Mouse (Mus musculus) liver, embryonic 13.5 days (tissue): ENCODE measurements around the gene Slc22a2. TPM values are rescaled to one million over a fixed set of nuclear protein-coding genes. Genes with fewer than 3 reads are reported as not detected.
"Not testable (repeated sequence)": the region's sequence is repeated elsewhere in the genome, so short reads cannot be mapped to it uniquely, and the experiment has no call there.

Experiments
- ATAC-seq: fragments of 200-750 bp; cut with Nextera tagmentation; 2 replicates; pipeline ENCODE4 v1.8.0; 2017; ENCODE audit warnings: low read depth, mild to moderate bottlenecking, moderate number of reproducible peaks, moderate library complexity
- DNase-seq: peaks from one replicate; pipeline ENCODE4 v3.0.0; 2022
- H3K27ac ChIP-seq: fragments of 300-500 bp; sonication (generic); 2 replicates; pipeline ENCODE4 v1.5.1; 2015; ENCODE audit warnings: moderate library complexity, mild to moderate bottlenecking, inconsistent platforms
- H3K27me3 ChIP-seq: fragments of 300-500 bp; sonication (generic); 2 replicates; pipeline ENCODE4 v1.6.1; 2015; ENCODE audit warnings: mild to moderate bottlenecking, inconsistent platforms
- H3K36me3 ChIP-seq: fragments of 300-500 bp; sonication (generic); 2 replicates; pipeline ENCODE4 v1.6.1; 2015; ENCODE audit warnings: mild to moderate bottlenecking, inconsistent platforms
- H3K4me1 ChIP-seq: fragments of 300-500 bp; sonication (generic); replicated peaks from 2 replicates; pipeline ENCODE4 v1.6.1; 2015; ENCODE audit warnings: inconsistent platforms
- H3K4me2 ChIP-seq: fragments of 300-500 bp; sonication (generic); 2 replicates; pipeline ENCODE4 v1.6.1; 2015; ENCODE audit warnings: inconsistent platforms, mild to moderate bottlenecking, moderate library complexity
- H3K4me3 ChIP-seq: fragments of 300-500 bp; sonication (generic); replicated peaks from 2 replicates; pipeline ENCODE4 v1.5.1; 2015; ENCODE audit warnings: mild to moderate bottlenecking, inconsistent platforms
- H3K9ac ChIP-seq: fragments of 300-500 bp; sonication (generic); 2 replicates; pipeline ENCODE4 v1.6.1; 2015; ENCODE audit warnings: mild to moderate bottlenecking, inconsistent platforms
- H3K9me3 ChIP-seq: fragments of 300-500 bp; sonication (generic); replicated peaks from 2 replicates; pipeline ENCODE4 v1.6.1; 2016; ENCODE audit warnings: inconsistent platforms
- WGBS: fragments of 180-500 bp; shearing (Covaris S2); methylation state at CpG from one replicate; pipeline ENCODE4 v1.1.7; 2015; ENCODE audit not compliant: insufficient replicate concordance; 5-methylcytosine and 5-hydroxymethylcytosine counted together
- polyA plus RNA-seq: library from polyadenylated mRNA; unstranded; fragments of >200 nt; fragmentation: Nextera tagmentation; extraction: Ambion mirVana; gene quantifications from 2 replicates; pipeline ENCODE4 v1.2.1, GENCODE M21; 2015

Slc22a2 gene
- polyA plus RNA-seq, result not detected in 2 replicates

- no peak within 1 kb of the TSS for H3K4me3 ChIP-seq
- no peak within 1 kb of the TSS for H3K9ac ChIP-seq
- no peaks in the 10 kb centered on the region for H3K4me1 ChIP-seq
- H3K27ac ChIP-seq, result no peak within 1 kb of the TSS
- DNase-seq (no peak), ATAC-seq (no peak)
- 0 out of 2 replicates have a peak, but pooled peaks cover 7% of the 10 kb centered on the region for H3K27me3 ChIP-seq
- WGBS, result 68% methylated on average over 10 of the region's 10 CpGs
- no peaks in the 10 kb centered on the region for H3K9me3 ChIP-seq
- no peaks in the 10 kb centered on the region for H3K36me3 ChIP-seq
- H3K4me2 ChIP-seq, result no peak within 1 kb of the TSS
Measured at GRCm38 (mm10) chr17:12583991-12584390, at the start of gene Slc22a2. Gene Slc22a2 (plus strand): TSS chr17:12584132.

- 0 out of 2 replicates have a peak, but pooled peaks cover 7% of the 10 kb centered on the region for H3K27me3 ChIP-seq
- no peak overlapping the region for H3K27ac ChIP-seq
- H3K4me3 ChIP-seq, result no peak overlapping the region
- H3K36me3 ChIP-seq, result no peaks in the 10 kb centered on the region
- H3K9ac ChIP-seq, result no peak overlapping the region
- no peaks in the 10 kb centered on the region for H3K4me1 ChIP-seq
- DNase-seq (peak; percentile 29), ATAC-seq (no peak)
- no peaks in the 10 kb centered on the region for H3K9me3 ChIP-seq
- 46% methylated on average over 13 of the region's 13 CpGs for WGBS
- H3K4me2 ChIP-seq, result no peak overlapping the region
Measured at GRCm38 (mm10) chr17:12534353-12535145, 49.4 kb upstream of the Slc22a2 start.

- WGBS, result 61% methylated on average over 4 of the region's 4 CpGs
Measured at GRCm38 (mm10) chr17:12562215-12562614, 21.7 kb upstream of the Slc22a2 start.

GRCm38 (mm10) chr17:12564481-12565000 lies 19.4 kb upstream of the Slc22a2 start:
- not testable (repeated sequence) for H3K4me2 ChIP-seq, ATAC-seq, H3K27ac ChIP-seq, H3K4me1 ChIP-seq, DNase-seq, H3K4me3 ChIP-seq, H3K36me3 ChIP-seq, H3K9ac ChIP-seq, H3K9me3 ChIP-seq, H3K27me3 ChIP-seq
- 70% methylated on average over 6 of the region's 6 CpGs for WGBS

More at GRCm38 (mm10) chr17:12562215-12562614, 21.7 kb upstream of the Slc22a2 start:
- Histone ChIP-seq H3K9ac (no peak overlapping the region), H3K27ac (no peak overlapping the region), H3K4me1 (no peaks in the 10 kb centered on the region), H3K4me3 (no peak overlapping the region), H3K4me2 (no peak overlapping the region), H3K27me3 (no peaks in the 10 kb centered on the region), H3K36me3 (no peaks in the 10 kb centered on the region), H3K9me3 (peaks cover 13% of the 10 kb centered on the region)
- DNase-seq, result no peak
- no peak for ATAC-seq

GRCm38 (mm10) chr17:12565443-12565842 lies 18.5 kb upstream of the Slc22a2 start:
- Histone ChIP-seq H3K4me2 (no peak overlapping the region), H3K27me3 (no peaks in the 10 kb centered on the region), H3K27ac (no peak overlapping the region), H3K4me3 (no peak overlapping the region), H3K4me1 (no peaks in the 10 kb centered on the region), H3K36me3 (no peaks in the 10 kb centered on the region), H3K9me3 (no peaks in the 10 kb centered on the region), H3K9ac (no peak overlapping the region)
- DNase-seq, result no peak
- 77% methylated on average over 6 of the region's 6 CpGs for WGBS
- ATAC-seq, result no peak

- DNase-seq (no peak), ATAC-seq (no peak)
- Histone ChIP-seq H3K9ac (no peak overlapping the region), H3K36me3 (no peaks in the 10 kb centered on the region), H3K4me2 (no peak overlapping the region), H3K27me3 (no peaks in the 10 kb centered on the region), H3K9me3 (no peaks in the 10 kb centered on the region), H3K4me1 (no peaks in the 10 kb centered on the region), H3K4me3 (no peak overlapping the region), H3K27ac (no peak overlapping the region)
- WGBS, result 68% methylated on average over 6 of the region's 6 CpGs
Measured at GRCm38 (mm10) chr17:12571316-12571715, 12.6 kb upstream of the Slc22a2 start.

GRCm38 (mm10) chr17:12571924-12572463 lies 11.9 kb upstream of the Slc22a2 start:
- Histone ChIP-seq H3K4me3 (no peak overlapping the region), H3K4me2 (no peak overlapping the region), H3K27me3 (no peaks in the 10 kb centered on the region), H3K9me3 (no peaks in the 10 kb centered on the region), H3K36me3 (no peaks in the 10 kb centered on the region), H3K27ac (no peak overlapping the region), H3K9ac (no peak overlapping the region), H3K4me1 (no peaks in the 10 kb centered on the region)
- DNase-seq (no peak), ATAC-seq (no peak)
- WGBS, result 60% methylated on average over 9 of the region's 9 CpGs

- H3K9me3 ChIP-seq, result no peaks in the 10 kb centered on the region
- H3K27ac ChIP-seq, result no peak overlapping the region
- no peaks in the 10 kb centered on the region for H3K4me1 ChIP-seq
- no peak overlapping the region for H3K4me2 ChIP-seq
- no peaks in the 10 kb centered on the region for H3K27me3 ChIP-seq
- 34% methylated on average over 6 of the region's 6 CpGs for WGBS
- no peaks in the 10 kb centered on the region for H3K36me3 ChIP-seq
- no peak overlapping the region for H3K4me3 ChIP-seq
- no peak overlapping the region for H3K9ac ChIP-seq
- DNase-seq (no peak), ATAC-seq (no peak)
Measured at GRCm38 (mm10) chr17:12575391-12575790, 8.5 kb upstream of the Slc22a2 start.

GRCm38 (mm10) chr17:12577096-12577495 lies 6.8 kb upstream of the Slc22a2 start:
- ATAC-seq (no peak), DNase-seq (no peak)
- Histone ChIP-seq H3K4me2 (no peak overlapping the region), H3K9me3 (no peaks in the 10 kb centered on the region), H3K4me1 (no peaks in the 10 kb centered on the region), H3K4me3 (no peak overlapping the region), H3K36me3 (no peaks in the 10 kb centered on the region), H3K27me3 (0 out of 2 replicates have a peak, but pooled peaks cover under 1% of the 10 kb centered on the region), H3K27ac (no peak overlapping the region), H3K9ac (no peak overlapping the region)
- 64% methylated on average over 7 of the region's 7 CpGs for WGBS

- no peak overlapping the region for H3K4me2 ChIP-seq
- WGBS, result 60% methylated on average over 2 of the region's 2 CpGs
- no peaks in the 10 kb centered on the region for H3K9me3 ChIP-seq
- H3K36me3 ChIP-seq, result no peaks in the 10 kb centered on the region
- H3K4me1 ChIP-seq, result no peaks in the 10 kb centered on the region
- 0 out of 2 replicates have a peak, but pooled peaks cover 7% of the 10 kb centered on the region for H3K27me3 ChIP-seq
- DNase-seq (no peak), ATAC-seq (no peak)
- H3K27ac ChIP-seq, result no peak overlapping the region
- H3K4me3 ChIP-seq, result no peak overlapping the region
- H3K9ac ChIP-seq, result no peak overlapping the region
Measured at GRCm38 (mm10) chr17:12585366-12585765, 1.4 kb downstream of the Slc22a2 start.

- no peak for DNase-seq
- Histone ChIP-seq H3K9ac (no peak overlapping the region), H3K4me3 (no peak overlapping the region), H3K36me3 (no peaks in the 10 kb centered on the region), H3K4me2 (no peak overlapping the region), H3K4me1 (no peaks in the 10 kb centered on the region), H3K27ac (no peak overlapping the region), H3K27me3 (0 out of 2 replicates have a peak, but pooled peaks cover 7% of the 10 kb centered on the region), H3K9me3 (no peaks in the 10 kb centered on the region)
- WGBS, result 55% methylated on average over 11 of the region's 11 CpGs
- no peak for ATAC-seq
Measured at GRCm38 (mm10) chr17:12586966-12587365, 3.0 kb downstream of the Slc22a2 start.
